Mouse (Mus musculus): ENCODE data around the gene Syt17.

Syt17 gene

DNA sequence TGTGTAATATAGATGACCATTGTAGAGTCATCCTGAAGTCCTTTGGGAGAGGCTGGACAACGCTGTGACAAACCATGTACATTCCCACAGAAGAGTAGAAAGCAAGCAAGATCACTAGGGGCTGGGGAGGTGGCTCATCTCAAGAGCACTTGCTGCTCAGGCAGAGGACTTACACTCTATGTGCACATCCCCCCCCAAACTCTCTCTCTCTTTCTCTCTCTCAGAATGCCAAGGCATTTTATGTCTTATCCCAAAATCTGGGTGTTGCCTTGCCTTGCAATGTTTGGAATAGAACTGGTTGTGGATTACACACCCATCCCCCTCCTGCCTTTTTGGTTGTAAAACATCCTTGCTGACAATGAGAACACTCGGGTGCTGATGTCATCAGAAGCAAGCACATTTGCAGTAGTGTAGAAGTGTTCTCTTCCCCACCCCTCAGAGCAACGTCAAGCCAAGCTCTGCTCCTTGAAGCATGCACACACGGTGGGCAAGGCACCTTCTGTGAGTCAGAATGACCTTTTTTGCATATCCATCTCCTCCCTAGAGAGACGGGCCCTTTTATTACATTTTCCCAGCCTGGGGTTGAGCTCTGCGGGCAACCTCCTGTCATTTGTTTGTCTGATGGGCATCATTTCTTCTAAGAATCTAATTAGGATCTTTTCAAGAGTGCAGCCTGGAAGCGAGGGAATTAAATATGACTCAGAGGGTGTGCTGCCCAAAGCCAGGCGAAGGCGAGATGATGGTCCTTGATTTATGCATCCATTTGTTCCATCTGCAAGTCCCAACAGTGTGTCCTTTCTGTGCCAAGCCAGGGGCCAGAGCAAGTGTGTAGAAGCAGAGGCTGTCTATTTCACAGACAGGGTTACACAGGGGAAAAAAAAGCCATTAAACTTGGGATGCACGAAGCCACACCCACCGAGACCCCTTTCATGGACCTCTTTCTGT, 15.1 kb upstream of the Syt17 start:
- DNase-seq (ENCODE audit: low spot score) = no peak

DNA sequence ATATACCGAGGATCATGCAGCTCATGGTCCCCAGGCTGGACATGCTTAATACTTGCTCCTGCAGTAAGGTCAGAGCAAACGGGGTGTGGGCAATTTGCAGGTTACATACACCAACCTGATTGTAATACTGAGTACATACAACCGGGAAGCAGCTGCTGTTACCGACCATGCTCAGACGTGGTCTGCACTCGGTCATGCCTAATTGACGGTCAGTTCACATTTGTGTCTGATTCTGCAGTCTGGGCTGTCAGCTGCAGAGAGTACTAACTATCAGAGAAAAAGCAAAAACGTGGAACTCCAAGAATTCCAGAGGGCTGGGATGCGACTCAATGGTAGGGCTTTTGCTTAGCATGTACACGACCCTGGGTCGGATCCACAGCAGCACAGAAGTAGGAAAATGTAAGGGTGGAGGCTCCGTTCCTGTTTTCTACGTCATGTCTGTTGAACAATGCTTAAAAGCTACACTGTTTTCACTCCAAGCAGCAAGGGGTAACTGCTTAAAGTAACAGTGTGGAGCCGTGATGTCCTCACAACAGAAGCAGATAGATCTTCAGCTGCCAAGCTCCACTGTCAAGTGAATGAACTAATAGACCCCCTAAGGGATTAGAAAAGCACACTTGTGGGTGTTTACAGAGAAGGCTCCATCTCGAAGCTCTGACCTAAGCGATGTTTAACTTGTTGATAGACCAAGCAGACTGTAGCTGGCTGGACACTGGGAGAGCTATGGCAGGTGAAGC, 13.5 kb upstream of the Syt17 start:
- no peak for DNase-seq (ENCODE audit: low spot score)

DNA sequence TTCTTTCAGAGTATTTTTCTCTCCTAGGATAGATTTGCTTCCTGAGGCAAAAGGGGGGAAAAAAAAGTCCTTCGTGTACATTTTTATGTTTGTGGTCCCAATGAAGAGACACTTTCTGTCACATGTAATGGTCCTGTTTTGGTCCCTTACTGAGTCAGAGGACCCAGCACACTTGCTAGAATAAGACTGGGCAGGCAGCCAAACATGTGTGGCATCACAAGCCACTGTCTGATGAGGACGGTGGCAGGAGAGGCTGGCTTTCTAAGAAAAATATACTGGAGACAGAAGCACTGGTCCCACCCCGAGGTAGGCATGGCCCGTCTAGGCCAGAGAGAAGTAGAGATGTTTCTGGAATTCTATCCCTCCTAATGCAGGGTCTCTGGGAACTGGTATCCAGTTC, 5.7 kb upstream of the Syt17 start:
- no peak for DNase-seq (ENCODE audit: low spot score)

DNA sequence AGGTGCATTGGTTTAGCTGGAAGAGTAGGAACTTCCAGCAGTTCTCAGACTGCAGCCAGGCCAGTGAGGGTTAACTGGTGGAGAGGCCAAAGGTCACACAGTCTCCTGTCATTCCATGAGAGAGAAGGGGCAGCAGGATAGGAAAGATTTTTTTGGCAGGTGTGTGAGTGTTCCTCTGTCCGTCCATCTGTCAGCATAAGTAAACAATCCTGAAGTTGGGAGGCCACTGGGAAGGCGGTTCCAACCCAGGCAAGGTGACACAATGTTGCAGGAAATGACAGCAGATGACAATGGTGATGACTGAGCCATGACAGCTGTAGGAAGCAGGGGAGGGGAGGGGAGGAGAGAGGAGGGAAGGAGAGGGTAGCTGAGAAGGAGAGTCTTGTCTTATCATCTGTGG, 4.9 kb upstream of the Syt17 start:
- no peak for DNase-seq (ENCODE audit: low spot score)

DNA sequence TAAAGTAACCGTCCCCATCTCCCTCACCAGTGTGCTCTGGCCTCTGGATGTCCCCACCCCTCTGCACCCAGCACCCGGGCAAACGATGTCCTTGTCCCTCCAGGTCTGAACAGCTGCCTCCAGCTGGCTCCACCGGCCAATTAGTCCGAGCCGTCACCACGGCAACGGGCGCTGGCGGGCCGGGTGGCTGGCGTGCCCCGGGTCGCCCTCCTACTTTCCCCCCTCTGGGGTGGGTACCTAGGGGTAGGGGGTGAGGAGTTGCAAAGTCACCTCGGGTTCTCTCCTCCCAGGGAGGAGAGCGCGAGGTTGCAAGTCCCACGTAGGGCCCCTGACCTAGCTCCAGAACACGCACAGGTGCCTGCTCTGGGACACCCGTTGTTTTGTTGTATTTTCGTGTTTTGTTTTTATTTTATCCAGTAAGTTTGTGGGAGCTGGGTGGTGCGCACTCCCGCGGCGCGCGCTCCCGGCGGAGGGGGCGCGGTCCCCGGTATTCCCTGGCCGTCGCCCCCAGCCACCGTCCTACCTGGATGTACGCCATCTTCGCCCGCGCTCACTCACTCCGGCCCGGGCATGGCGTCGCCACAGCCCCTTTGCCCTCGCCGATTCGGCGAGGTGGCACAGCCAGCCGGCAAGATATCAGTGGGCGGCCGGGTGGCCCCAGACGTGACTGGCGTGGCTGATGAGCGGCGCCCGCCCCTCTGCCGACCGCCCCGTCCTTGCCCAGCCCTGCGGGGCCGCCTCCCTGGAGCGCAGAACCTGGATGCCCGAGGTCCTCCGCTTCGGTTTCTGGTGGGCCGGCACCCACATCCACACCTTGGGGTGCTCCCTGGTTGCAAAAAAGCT, 510 bp downstream of the Syt17 start:
- DNase-seq (ENCODE audit: low spot score) = peak; percentile 15

DNA sequence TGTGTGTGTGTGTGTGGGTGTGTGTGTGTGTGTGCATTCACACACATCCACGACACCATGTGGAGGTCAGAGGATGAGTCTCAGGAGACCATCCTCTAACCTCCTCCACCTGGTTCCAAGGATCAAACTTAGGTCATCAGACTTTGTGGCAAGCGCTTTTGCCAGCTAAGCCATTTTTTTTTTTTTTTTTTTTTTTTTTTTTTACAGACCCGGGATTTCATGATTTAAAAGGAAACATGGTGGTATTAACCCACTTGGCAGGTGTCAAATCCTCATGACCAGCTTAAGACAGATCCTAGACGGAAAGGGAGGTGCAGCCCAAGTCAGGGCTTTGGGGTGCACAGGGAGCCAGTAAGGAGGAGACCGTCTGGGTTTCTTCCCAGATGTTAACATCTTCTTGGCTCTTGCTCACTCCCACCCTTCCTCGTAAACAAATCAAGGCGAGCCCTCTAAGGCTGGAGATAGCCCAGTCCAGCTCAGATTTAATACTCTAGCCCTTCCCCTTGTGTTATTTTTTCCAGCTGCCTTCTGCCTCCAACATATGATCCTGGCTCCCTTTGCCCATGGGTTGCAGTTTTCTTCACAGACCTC, 4.0 kb downstream of the Syt17 start:
- no peak for DNase-seq (ENCODE audit: low spot score)

DNA sequence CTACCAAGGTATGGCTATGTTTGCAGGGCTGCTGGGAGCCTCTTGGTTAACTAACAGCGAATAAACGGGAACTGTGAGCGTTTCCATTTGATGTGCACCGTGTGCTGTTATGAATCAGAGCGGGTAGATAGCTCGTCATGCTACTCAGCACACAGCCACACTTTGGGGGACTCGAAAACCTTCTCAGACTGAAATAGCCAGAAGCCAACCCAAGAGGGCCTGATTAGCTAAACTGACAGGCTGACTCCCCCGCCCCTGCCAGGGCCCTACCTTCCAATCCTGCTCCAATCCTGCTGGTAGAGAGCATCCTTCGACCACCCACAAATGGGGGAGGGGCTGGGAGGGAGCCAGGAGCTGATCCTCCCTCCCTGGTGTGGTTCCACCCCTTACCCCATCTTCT, 4.7 kb downstream of the Syt17 start:
- DNase-seq (ENCODE audit: low spot score) = no peak

DNA sequence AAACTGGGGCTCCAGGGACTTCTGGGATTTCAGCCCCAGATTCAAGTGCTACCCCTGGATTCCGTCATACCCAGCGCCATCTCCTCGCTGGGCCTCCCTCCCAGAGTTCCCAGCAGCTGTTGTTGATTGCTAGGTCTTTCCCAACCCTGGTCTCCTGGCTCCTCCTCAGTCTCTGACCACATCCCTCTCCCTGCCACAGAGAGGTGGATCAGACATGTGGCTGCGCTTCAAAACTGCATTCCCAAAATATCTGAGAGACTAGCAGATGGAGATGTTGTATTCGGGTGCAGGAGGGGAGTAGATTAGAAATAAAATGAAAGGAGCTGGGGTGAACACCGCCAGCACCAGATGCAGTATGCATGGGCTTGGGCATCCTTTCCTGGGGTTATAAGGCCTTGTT, 6.5 kb downstream of the Syt17 start:
- DNase-seq (ENCODE audit: low spot score) = no peak

DNA sequence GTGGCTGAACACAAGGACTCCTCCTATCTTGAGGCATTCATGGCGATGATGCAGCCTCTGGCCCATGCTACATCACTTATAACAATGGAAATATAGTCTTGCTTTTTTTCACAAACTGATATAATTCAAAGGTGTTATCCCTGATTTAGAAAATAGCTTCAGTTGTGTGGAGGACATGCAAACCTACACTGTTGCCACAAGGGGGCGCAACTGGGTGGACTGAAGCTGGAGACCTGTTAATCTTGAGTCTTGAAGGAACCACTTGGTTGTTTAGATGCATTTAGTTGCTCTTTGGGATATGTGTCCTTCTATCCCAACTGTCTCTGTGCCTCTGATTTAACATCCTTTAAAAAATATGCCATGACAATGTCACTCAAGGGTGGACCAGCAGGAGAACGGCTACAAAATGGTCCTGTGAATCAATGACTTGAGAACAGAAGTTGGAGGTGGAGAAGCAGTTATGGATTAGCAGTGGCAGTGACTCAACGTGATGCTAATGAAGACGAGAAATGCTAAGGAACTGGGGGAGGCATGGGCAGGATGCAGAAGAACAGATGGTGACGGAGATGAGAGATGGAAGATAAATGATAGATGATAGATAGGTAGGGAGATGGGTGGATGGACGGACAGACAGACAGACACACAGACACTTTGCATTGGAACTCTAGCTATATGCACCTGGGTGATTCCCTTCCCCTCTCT, 10.8 kb downstream of the Syt17 start:
- no peak for DNase-seq (ENCODE audit: low spot score)

DNA sequence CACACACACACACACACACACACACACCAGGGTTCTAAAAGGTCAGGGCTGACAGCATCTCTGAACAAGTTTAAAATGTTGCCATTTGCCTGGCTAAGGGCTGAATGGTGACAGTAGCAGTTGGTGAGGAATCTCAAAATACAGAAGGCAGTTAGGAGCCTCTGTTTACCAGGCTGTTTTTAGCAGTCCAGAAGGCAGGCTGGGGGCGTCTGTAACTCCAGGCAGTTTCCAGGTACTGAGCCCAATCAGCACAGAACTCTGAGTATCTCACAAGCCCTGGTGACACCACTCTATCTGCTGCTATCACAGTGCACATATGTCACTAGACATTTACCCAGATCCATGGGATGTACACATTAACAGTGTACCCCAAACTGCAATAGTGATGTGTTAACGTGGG, 19.1 kb downstream of the Syt17 start:
- no peak for DNase-seq (ENCODE audit: low spot score)

DNA sequence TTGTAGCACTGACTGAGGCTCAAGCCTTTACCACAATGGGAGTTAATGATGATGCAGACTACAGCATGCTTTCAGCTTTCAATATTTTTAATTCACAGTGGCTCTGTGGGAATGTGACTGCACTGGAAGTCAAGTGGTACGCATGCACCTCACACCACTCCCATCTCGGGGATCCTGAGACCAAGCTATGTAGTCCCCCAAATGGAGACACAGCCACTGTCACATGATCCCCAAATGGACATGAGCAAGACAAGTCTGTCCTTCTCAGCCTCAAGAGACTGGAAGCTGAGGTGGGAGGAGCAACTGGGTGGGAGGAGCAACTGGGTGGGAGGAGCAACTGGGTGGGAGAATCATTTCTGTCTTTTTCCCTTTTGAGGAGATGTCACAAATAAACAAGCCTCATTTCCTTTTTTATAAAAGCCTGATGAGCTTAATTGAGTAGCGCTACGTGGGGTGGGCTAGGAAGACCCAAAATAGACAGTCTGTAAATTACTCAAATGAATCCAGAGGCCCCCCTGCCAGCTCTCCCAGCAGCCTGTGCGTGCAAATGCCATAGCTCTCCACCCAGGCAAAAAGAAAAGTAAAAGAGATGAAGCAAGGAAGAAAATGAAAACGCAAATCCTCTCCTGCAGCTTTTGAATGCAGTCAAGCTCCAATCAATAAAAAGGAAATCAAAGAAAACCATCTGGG, 28.4 kb downstream of the Syt17 start:
- no peak for DNase-seq (ENCODE audit: low spot score)

DNA sequence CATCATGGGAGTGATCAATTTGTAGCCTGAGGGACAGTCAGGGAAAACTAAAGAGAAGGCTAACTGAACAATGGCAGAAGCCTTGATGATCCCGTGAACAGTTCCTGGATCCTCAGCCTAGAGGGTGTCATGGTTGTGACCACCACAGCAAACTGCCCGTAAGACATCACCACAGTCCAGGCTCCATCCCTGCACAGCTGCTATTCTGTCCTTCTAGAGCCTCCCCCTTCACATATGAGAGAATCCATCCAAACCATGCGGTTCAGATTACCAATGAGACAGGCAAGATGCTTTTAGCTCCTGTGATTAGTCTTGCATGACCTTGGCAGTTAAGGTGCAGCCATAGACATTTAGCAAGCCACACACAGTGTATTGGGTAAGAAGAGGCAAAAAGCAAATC, 33.8 kb downstream of the Syt17 start:
- no peak for DNase-seq (ENCODE audit: low spot score)

DNA sequence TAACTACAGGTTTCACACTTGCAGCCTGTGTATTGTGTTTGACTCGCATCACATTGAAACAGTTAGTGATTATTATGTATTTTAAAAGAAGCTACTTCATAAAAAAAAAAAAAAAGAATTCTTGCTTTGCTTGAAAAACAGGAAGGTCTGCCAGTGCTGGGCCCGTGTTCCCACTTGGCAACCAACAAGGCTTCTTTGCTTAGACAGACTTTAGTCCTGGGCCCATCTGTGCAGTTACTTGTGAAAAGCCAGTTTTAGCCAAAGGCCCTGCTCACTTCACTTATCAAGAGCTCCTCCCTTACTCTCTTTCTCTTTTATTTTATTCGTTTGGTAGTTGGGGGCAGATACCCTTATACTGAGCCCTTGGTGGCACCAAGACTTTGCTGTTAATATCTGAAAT, 36.1 kb downstream of the Syt17 start:
- DNase-seq (ENCODE audit: low spot score) = no peak

DNA sequence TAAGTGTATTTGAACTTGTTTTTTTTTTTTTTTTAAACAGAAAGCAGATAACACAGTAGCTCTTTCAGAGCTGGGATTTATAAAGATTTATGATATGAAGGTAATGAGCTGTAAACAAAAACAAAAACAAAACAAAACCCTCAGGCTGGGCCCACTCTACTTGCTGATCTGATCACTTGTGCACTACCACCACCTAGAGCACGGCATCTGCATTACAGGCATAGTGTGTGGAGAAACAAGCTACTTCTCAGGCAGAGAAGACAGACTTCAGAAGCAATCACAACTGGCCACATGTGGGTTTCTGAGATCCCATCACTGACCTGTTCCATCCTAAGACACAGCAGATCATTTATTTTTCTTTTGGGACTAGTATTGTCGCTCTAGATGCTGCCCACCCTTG, 38.6 kb downstream of the Syt17 start:
- no peak for DNase-seq (ENCODE audit: low spot score)

DNA sequence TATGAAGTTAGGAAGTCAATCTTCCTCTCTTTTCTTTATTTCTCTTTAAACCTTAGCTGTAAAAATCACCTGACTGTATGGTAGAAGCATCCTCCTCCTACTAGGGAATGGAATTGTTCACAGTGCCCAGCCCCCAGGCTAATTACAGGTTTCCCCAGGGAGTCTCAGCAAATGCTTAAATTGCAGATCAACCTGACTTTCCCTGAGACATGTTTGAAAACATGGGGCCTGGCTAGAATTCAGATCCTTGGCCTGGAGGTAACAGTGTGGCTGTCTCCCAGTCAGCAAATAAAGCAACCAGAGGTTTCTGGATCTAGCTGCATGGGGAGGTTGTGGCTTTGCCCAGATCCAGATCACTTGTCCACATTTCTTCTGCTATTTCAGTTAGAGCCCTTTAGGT, 42.8 kb downstream of the Syt17 start:
- DNase-seq (ENCODE audit: low spot score) = no peak

DNA sequence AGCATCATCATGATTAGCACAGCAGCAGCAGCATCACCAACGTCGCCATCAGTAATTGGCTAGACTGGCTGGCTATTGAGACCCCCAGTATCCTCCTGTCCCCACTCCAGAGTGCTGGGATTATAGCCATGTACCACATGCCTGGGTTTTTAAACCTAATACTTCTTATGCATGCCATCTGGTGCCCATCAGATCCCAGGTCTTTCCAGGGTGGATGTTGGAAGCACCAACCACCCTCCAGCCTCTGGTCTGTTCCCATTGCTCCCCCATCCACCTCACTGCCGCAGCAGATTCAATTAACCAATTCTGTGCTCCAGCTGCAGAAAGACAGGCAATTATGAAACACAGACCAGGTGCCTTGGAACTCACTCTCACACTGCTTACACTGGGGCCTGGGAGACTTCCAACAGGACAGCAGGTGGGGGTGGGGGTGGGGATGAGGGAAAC, 45.4 kb downstream of the Syt17 start:
- DNase-seq (ENCODE audit: low spot score) = no peak

DNA sequence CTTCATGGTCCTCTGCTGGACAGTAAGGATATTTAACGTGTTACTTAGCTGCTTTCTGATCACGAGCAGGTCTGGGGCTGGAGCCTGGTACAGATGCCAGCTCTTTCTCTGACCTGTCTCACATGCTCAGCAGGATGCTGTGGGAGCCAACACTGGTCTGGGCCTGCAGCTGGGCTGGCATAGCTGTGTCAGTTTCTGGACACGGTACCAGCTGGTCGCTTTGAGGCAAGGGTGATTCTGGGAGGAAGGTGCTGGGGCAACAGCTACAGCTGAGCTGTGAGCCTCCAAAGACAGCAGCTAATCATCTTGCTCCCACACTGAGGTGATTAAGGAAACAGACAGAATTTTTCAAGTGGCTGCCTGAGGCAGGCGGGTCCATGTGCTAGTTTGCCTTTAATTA, 46.1 kb downstream of the Syt17 start:
- no peak for DNase-seq (ENCODE audit: low spot score)

DNA sequence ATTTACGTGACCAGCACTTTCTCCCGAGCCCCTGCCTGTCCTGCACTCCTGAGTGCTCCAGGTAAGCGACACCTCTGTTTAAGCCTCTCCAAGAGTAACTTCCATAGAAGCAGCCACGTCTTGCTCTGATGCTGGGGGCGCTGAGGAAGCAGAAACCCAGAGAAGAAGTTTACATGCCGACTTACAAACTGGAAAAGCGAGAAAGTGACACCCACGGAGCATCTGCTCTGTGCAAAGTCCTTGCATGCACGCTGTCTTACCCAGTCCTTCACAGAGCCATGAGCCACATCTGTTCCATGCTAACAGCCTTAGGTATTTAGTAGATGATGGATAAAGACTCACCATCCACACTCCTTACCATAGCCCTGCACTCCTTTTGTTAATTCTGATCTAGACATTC, 48.3 kb downstream of the Syt17 start:
- no peak for DNase-seq (ENCODE audit: low spot score)

DNA sequence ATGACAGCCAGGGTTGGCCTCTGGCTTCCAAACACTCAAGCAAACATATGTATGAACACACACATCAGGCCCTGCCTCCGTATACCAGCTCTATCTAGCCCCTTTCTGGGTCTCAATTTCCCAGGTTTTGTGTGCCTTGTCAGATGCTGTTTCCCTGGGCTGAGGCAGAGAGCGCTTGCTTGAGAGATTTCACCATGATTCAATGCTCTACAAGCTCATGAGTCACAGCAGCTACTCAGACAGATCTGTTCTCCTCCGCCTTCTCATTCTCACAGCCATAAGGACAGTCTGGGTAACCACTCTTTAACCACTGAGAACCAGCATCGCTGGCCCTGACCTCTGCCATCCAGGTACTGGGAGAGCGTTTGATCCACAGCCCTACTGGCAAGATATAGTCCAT, 57.3 kb downstream of the Syt17 start:
- no peak for DNase-seq (ENCODE audit: low spot score)

DNA sequence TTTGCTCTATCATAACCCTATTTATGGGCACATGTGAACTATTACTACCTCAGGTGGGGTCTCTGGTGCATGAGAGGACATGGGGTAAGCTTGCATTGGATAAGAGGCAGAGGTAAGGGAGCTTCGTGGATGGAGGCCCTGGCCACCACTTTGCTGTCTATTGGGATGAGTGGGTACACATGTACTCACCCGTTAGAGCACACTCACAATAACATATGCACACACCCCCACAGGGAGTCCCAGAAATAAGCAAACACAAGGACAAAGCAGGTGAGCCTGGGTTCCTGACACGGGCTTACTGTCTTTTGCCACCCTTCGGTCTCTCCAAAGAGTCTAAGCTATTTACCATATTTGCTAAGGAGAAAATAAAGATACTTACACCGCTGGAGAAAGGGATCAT, 67.0 kb downstream of the Syt17 start:
- DNase-seq (ENCODE audit: low spot score) = no peak

DNA sequence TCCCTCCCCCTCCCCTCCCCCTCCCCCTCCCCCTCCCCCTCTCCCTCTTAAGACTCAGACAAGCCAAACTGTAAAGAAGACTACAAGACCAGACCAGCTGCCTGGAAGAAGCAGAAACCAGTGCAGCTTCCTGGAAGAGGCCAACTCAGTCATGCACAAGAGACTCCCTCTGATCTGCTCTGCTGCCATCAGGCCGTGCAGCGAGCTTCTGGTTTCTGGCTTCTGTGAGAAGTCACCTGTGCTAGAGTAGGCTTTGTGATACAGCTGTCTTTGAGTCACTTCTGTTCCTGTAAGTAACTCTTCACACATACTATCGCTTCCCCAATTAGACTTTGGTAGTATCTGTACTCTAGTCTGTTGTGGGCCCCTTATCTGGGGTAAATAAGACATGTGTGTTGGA, 68.0 kb downstream of the Syt17 start:
- no peak for DNase-seq (ENCODE audit: low spot score)
